Mouse (Mus musculus): ENCODE results near the gene Tubg2.

The Tubg2 gene

DNA sequence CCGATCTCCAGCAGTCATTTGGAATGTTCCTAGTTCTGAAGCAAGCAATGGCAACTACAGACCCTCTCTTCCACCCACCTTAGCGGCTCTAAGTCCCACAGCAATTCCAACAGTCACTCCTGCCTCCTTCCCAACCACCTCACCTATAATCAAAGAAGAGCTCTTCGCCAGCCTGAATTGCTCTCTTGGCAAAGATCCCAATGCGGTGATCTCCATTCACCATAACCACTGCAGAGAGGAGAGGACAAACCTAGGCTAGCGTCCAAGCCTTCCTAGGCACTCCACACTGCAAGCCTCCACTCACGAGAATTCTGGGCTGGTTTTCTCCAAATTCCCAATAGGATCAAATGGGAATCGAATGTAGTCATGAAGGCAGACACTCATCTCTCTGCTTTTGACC lies 37.4 kb downstream of the Tubg2 start:
- peak; percentile 61 for DNase-seq (ENCODE audit: low read depth, low spot score)

DNA sequence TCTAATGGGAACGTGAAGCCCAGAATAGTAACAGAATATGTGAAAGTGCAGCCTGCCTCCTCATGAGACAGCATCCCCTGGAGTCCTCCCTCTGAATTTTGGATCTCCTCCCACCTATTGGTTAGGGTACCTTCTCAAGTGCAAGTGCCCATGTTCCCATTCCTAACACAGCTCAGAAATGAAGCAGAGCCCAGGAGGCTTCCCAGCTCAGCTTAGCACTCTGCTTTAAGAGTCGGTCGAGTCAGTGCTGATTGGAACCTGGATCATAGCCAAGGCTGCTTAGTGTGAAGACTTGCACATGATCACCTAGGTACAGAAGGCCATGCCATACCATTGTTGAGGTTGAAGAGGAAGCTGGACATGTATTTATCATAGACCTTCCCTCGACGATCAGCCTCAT lies 38.4 kb downstream of the Tubg2 start:
- DNase-seq (ENCODE audit: low read depth, low spot score) = peak; percentile 55

- DNase-seq (ENCODE audit: low read depth, low spot score) = no peak
Observed at GRCm38 (mm10) chr11:101194643-101195042, 38.9 kb downstream of the Tubg2 start.

- no peak for DNase-seq (ENCODE audit: low read depth, low spot score)
Observed at GRCm38 (mm10) chr11:101195101-101195500, 39.4 kb downstream of the Tubg2 start.

DNA sequence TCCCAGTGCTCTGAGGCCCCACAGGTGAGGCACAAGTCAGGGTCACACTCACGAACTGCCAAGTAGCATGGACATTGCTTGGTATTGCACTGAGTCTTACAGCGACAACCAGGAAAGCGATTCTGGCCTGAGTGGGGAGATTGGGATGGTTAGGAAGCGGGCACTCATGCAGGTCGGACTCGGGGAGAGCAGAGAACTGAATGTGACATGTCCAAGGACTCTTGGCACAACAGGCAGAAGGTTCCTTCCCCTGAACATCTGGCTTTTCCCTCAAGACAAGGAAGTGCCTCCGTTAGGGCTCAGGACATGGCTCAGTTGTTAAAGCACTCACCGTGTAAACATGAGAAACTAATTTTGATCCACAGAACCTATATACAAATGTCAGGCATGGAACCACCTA lies 39.9 kb downstream of the Tubg2 start:
- DNase-seq (ENCODE audit: low read depth, low spot score) = no peak

- no peak for DNase-seq (ENCODE audit: low read depth, low spot score)
Observed at GRCm38 (mm10) chr11:101196175-101196574, 40.5 kb downstream of the Tubg2 start.

GRCm38 (mm10) chr11:101199555-101199954 lies 43.8 kb downstream of the Tubg2 start:
- DNase-seq (ENCODE audit: low read depth, low spot score) = no peak

GRCm38 (mm10) chr11:101200986-101201385 lies 45.3 kb downstream of the Tubg2 start:
- peak; percentile 92 for DNase-seq (ENCODE audit: low read depth, low spot score)

All from brain, adult 2 months (tissue).